Mouse (Mus musculus) forebrain, postnatal 0 days (tissue): ENCODE results near the gene Jun. TPM values are rescaled to one million over a fixed set of nuclear protein-coding genes. Genes with fewer than 3 reads are reported as not detected.

Experiments used
- ATAC-seq: fragments of 200-750 bp; cut with Nextera tagmentation; 2 replicates; pipeline ENCODE4 v1.8.0; 2017; ENCODE audit warnings: mild to moderate bottlenecking, moderate library complexity
- DNase-seq: peaks from one replicate; pipeline ENCODE4 v3.0.0-alpha.2; 2015
- H3K27ac ChIP-seq: fragments of 300-500 bp; sonication (generic); 2 replicates; pipeline ENCODE4 v1.5.1; 2014; ENCODE audit warnings: low read depth, mild to moderate bottlenecking, antibody characterized with exemption, low read length, moderate library complexity, mixed read lengths
- H3K27me3 ChIP-seq: fragments of 300-500 bp; sonication (generic); 2 replicates; pipeline ENCODE4 v1.6.1; 2014; ENCODE audit warnings: mild to moderate bottlenecking, low read length, mixed read lengths; ENCODE audit not compliant: insufficient read depth
- H3K36me3 ChIP-seq: fragments of 300-500 bp; sonication (generic); 2 replicates; pipeline ENCODE4 v1.6.1; 2014; ENCODE audit warnings: mild to moderate bottlenecking, moderate library complexity; ENCODE audit not compliant: insufficient read depth
- H3K4me1 ChIP-seq: fragments of 300-500 bp; sonication (generic); 2 replicates; pipeline ENCODE4 v1.6.1; 2014; ENCODE audit warnings: antibody characterized with exemption; ENCODE audit not compliant: insufficient read depth
- H3K4me2 ChIP-seq: fragments of 300-500 bp; sonication (generic); 2 replicates; pipeline ENCODE4 v1.6.1; 2014; ENCODE audit warnings: low read depth, mild to moderate bottlenecking, moderate library complexity
- H3K4me3 ChIP-seq: fragments of 300-500 bp; sonication (generic); 2 replicates; pipeline ENCODE4 v1.5.1; 2014; ENCODE audit warnings: low read depth, low read length, mixed read lengths
- H3K9ac ChIP-seq: fragments of 300-500 bp; sonication (generic); 2 replicates; pipeline ENCODE4 v1.6.1; 2014; ENCODE audit warnings: mild to moderate bottlenecking
- H3K9me3 ChIP-seq: fragments of 300-500 bp; sonication (generic); 2 replicates; pipeline ENCODE4 v1.6.1; 2016; ENCODE audit warnings: low read length
- CTCF ChIP-seq: sonication (generic); IDR thresholded peaks from 2 replicates; pipeline ENCODE4 v1.5.1; 2016; ENCODE audit warnings: antibody characterized with exemption, control low read depth, low read depth
- WGBS: fragments of 180-500 bp; shearing (Covaris S2); extraction: QIAGEN DNeasy Blood & Tissue Kit; methylation state at CpG from one replicate; pipeline ENCODE4 v1.1.7; 2014; 5-methylcytosine and 5-hydroxymethylcytosine counted together
- polyA plus RNA-seq: library from polyadenylated mRNA; unstranded; fragments of >200 nt; fragmentation: Nextera tagmentation; extraction: Ambion mirVana; gene quantifications from 2 replicates; pipeline ENCODE4 v1.2.1, GENCODE M21; 2015
- total RNA-seq: library from RNA; depleted of rRNA; stranded (reverse); fragments of >200 nt; gene quantifications from 2 replicates; pipeline ENCODE4 v1.2.3, GENCODE M21; 2014

Jun gene
- total and polyA plus RNA-seq, 2 experiments from 2014 or later: 42.9 to 50.1 TPM

GRCm38 (mm10) chr4:95083957-95084356 lies 31.9 kb upstream of the Jun start:
- TF ChIP-seq CTCF: no peak
- H3K4me3 ChIP-seq: no peak overlapping the region
- no peaks in the 10 kb centered on the region for H3K36me3 ChIP-seq
- no peaks in the 10 kb centered on the region for H3K9me3 ChIP-seq
- H3K27me3 ChIP-seq: no peaks in the 10 kb centered on the region
- DNase-seq: no peak
- WGBS: 92% methylated on average over 8 of the region's 8 CpGs
- no peak overlapping the region for H3K4me2 ChIP-seq
- H3K27ac ChIP-seq: no peak overlapping the region
- no peaks in the 10 kb centered on the region for H3K4me1 ChIP-seq
- no peak overlapping the region for H3K9ac ChIP-seq
- no peak for ATAC-seq

- no peak for TF ChIP-seq CTCF
- no peaks in the 10 kb centered on the region for H3K36me3 ChIP-seq
- H3K4me2 ChIP-seq: no peak overlapping the region
- no peak for ATAC-seq
- no peak overlapping the region for H3K27ac ChIP-seq
- no peaks in the 10 kb centered on the region for H3K9me3 ChIP-seq
- H3K4me3 ChIP-seq: no peak overlapping the region
- no peaks in the 10 kb centered on the region for H3K4me1 ChIP-seq
- no peak overlapping the region for H3K9ac ChIP-seq
- DNase-seq: no peak
- no peaks in the 10 kb centered on the region for H3K27me3 ChIP-seq
- WGBS: 29% methylated on average over 5 of the region's 5 CpGs
These were observed 31.2 kb upstream of the Jun start for GRCm38 (mm10) chr4:95083191-95083729.

GRCm38 (mm10) chr4:95082481-95083088 lies 30.6 kb upstream of the Jun start:
- no peak overlapping the region for H3K4me3 ChIP-seq
- TF ChIP-seq CTCF: no peak
- 29% methylated on average over 4 of the region's 4 CpGs for WGBS
- no peak overlapping the region for H3K4me2 ChIP-seq
- H3K4me1 ChIP-seq: no peaks in the 10 kb centered on the region
- no peaks in the 10 kb centered on the region for H3K9me3 ChIP-seq
- H3K27me3 ChIP-seq: no peaks in the 10 kb centered on the region
- H3K36me3 ChIP-seq: no peaks in the 10 kb centered on the region
- H3K27ac ChIP-seq: no peak overlapping the region
- DNase-seq: peak; percentile 27
- peak; percentile 43; the same call in 1 of the 2 replicates for ATAC-seq
- H3K9ac ChIP-seq: no peak overlapping the region

GRCm38 (mm10) chr4:95081632-95082031 lies 29.6 kb upstream of the Jun start:
- Histone ChIP-seq H3K36me3 (no peaks in the 10 kb centered on the region), H3K27me3 (no peaks in the 10 kb centered on the region), H3K9me3 (no peaks in the 10 kb centered on the region), H3K4me3 (no peak overlapping the region), H3K27ac (no peak overlapping the region), H3K4me2 (no peak overlapping the region), H3K4me1 (no peaks in the 10 kb centered on the region), H3K9ac (no peak overlapping the region)
- ATAC-seq: no peak
- 83% methylated on average over 8 of the region's 8 CpGs for WGBS
- no peak for DNase-seq
- no peak for TF ChIP-seq CTCF

- ATAC-seq (peak; percentile 47; the same call in 1 of the 2 replicates), DNase-seq (no peak)
These were observed 26.6 kb upstream of the Jun start for GRCm38 (mm10) chr4:95078625-95079024.

GRCm38 (mm10) chr4:95076279-95076678 lies 24.3 kb upstream of the Jun start:
- DNase-seq (no peak), ATAC-seq (no peak)
- no peak overlapping the region for H3K27ac ChIP-seq
- no peak overlapping the region for H3K4me2 ChIP-seq
- no peak for TF ChIP-seq CTCF
- no peaks in the 10 kb centered on the region for H3K4me1 ChIP-seq
- 73% methylated on average over 14 of the region's 14 CpGs for WGBS
- H3K27me3 ChIP-seq: no peaks in the 10 kb centered on the region
- no peak overlapping the region for H3K9ac ChIP-seq
- no peak overlapping the region for H3K4me3 ChIP-seq
- no peaks in the 10 kb centered on the region for H3K36me3 ChIP-seq
- H3K9me3 ChIP-seq: no peaks in the 10 kb centered on the region

More at GRCm38 (mm10) chr4:95078625-95079024, 26.6 kb upstream of the Jun start:
- 25% methylated on average over 8 of the region's 8 CpGs for WGBS
- Histone ChIP-seq H3K9me3 (no peaks in the 10 kb centered on the region), H3K4me2 (no peak overlapping the region), H3K27ac (no peak overlapping the region), H3K4me3 (no peak overlapping the region), H3K36me3 (no peaks in the 10 kb centered on the region), H3K27me3 (no peaks in the 10 kb centered on the region), H3K4me1 (no peaks in the 10 kb centered on the region), H3K9ac (no peak overlapping the region)
- TF ChIP-seq CTCF: no peak

GRCm38 (mm10) chr4:95075591-95076002 lies 23.6 kb upstream of the Jun start:
- TF ChIP-seq CTCF: no peak
- H3K36me3 ChIP-seq: no peaks in the 10 kb centered on the region
- H3K27me3 ChIP-seq: no peaks in the 10 kb centered on the region
- DNase-seq (no peak), ATAC-seq (no peak)
- no peak overlapping the region for H3K4me3 ChIP-seq
- H3K4me1 ChIP-seq: no peaks in the 10 kb centered on the region
- H3K27ac ChIP-seq: no peak overlapping the region
- no peak overlapping the region for H3K4me2 ChIP-seq
- 92% methylated on average over 17 of the region's 17 CpGs for WGBS
- no peak overlapping the region for H3K9ac ChIP-seq
- no peaks in the 10 kb centered on the region for H3K9me3 ChIP-seq
